Comparison of ENCODE assay signal across 8 mouse cellular contexts in genomic region chr17:56584257-56585130, GRCm38 (mm10). TPM values are rescaled to one million over a fixed set of nuclear protein-coding genes. Genes with fewer than 3 reads are reported as not detected.
DNase-seq lines count a peak whose midpoint lies in the region; ATAC-seq lines count a peak whose summit lies in the region.

Safb2 (minus strand) TSS chr17:56584585.
Safb (plus strand) TSS chr17:56584825.

- peaks cover 11 to 39% of the 10 kb centered on the region in 2 experiments for H3K4me1 ChIP-seq in heart, embryonic 14.5 days (ENCODE audit: control insufficient read depth in 2 of 2, insufficient read depth in 2 of 2, low read length in 2 of 2)
- H3K4me1 ChIP-seq in liver, embryonic 13.5 days (replicated peaks) = peaks cover 68% of the 10 kb centered on the region
- H3K4me1 ChIP-seq in stomach, embryonic 16.5 days (ENCODE audit: control insufficient read depth, insufficient read depth, low read length) = peaks cover 43% of the 10 kb centered on the region

- H3K9me3 ChIP-seq in heart, embryonic 14.5 days (ENCODE audit: control insufficient read depth, low read length) = no peaks in the 10 kb centered on the region
- H3K9me3 ChIP-seq in liver, embryonic 13.5 days (replicated peaks) = no peaks in the 10 kb centered on the region
- H3K9me3 ChIP-seq in stomach, embryonic 16.5 days (replicated peaks; ENCODE audit: control insufficient read depth, low read length) = no peaks in the 10 kb centered on the region

- ATAC-seq in CD4-positive, CD25-positive, alpha-beta regulatory T cell, adult 4 months = peak; percentile 86
- peak; percentile 93 for ATAC-seq in heart, embryonic 14.5 days (ENCODE audit: insufficient number of reproducible peaks, insufficient read depth, low FRiP score, low read depth)
- ATAC-seq in liver, embryonic 13.5 days (ENCODE audit: low read depth) = peak; percentile 94
- ATAC-seq in stomach, embryonic 16.5 days (ENCODE audit: insufficient read depth, low FRiP score) = peak; percentile 96

- under 1% methylated on average over 98 of the region's 101 CpGs for WGBS in heart, embryonic 14.5 days
- under 1% methylated on average over 95 of the region's 101 CpGs for WGBS in liver, embryonic 13.5 days (ENCODE audit: insufficient replicate concordance)
- WGBS in stomach, embryonic 16.5 days = under 1% methylated on average over 93 of the region's 101 CpGs

- H3K4me2 ChIP-seq in heart, embryonic 14.5 days (ENCODE audit: low read length) = peak within 1 kb of the TSS; percentile 84
- H3K4me2 ChIP-seq in liver, embryonic 13.5 days = peak within 1 kb of the TSS; percentile 92
- peak within 1 kb of the TSS; percentile 95 for H3K4me2 ChIP-seq in stomach, embryonic 16.5 days (ENCODE audit: low read depth, low read length)

- no peaks in the 10 kb centered on the region for H3K27me3 ChIP-seq in heart, embryonic 14.5 days (ENCODE audit: control insufficient read depth, insufficient read depth, low read length)
- H3K27me3 ChIP-seq in liver, embryonic 13.5 days = no peaks in the 10 kb centered on the region
- no peaks in the 10 kb centered on the region for H3K27me3 ChIP-seq in stomach, embryonic 16.5 days (ENCODE audit: control insufficient read depth, insufficient read depth, low read length)

- peak within 1 kb of the TSS; percentile 80 to 95 for H3K4me3 ChIP-seq in heart, embryonic 14.5 days (ENCODE audit: control insufficient read depth in 1 of 2, insufficient read depth in 1 of 2, low read depth in 1 of 2, low read length in 2 of 2)
- peak within 1 kb of the TSS; percentile 95 for H3K4me3 ChIP-seq in liver, embryonic 13.5 days (replicated peaks)
- peak within 1 kb of the TSS; percentile 94 for H3K4me3 ChIP-seq in stomach, embryonic 16.5 days (replicated peaks; ENCODE audit: low read length)

- DNase-seq in c-Kit-negative CD71-positive TER-119-positive erythroid progenitor cells, embryonic 14.5 days (ENCODE audit: low read depth, low spot score) = peak; percentile 95
- DNase-seq in fibroblast of lung, adult 2 months (ENCODE audit: low read depth) = peak; percentile 99
- peak; percentile 99 for DNase-seq in kidney, postnatal 14 days
- DNase-seq in liver, embryonic 13.5 days = peak; percentile 98
- peak; percentile 98 for DNase-seq in neural tube, embryonic 10.5 days (ENCODE audit: extremely low spot score, low spot score)

- peak within 1 kb of the TSS; percentile 95 for H3K9ac ChIP-seq in heart, embryonic 14.5 days (ENCODE audit: low read length)
- H3K9ac ChIP-seq in liver, embryonic 13.5 days = peak within 1 kb of the TSS; percentile 95
- H3K9ac ChIP-seq in stomach, embryonic 16.5 days (ENCODE audit: low read length) = peak within 1 kb of the TSS; percentile 93

- peak within 1 kb of the TSS; percentile 83 to 96 for H3K27ac ChIP-seq in heart, embryonic 14.5 days (replicated peaks in 1 of 2; ENCODE audit: control insufficient read depth in 1 of 2, insufficient read depth in 1 of 2, low read depth in 2 of 2, low read length in 2 of 2)
- peak within 1 kb of the TSS; percentile 96 for H3K27ac ChIP-seq in liver, embryonic 13.5 days
- peak within 1 kb of the TSS; percentile 96 for H3K27ac ChIP-seq in stomach, embryonic 16.5 days (ENCODE audit: low read length)

- H3K36me3 ChIP-seq in heart, embryonic 14.5 days (ENCODE audit: control insufficient read depth, insufficient read depth, low read length) = peaks cover 69% of the 10 kb centered on the region
- H3K36me3 ChIP-seq in liver, embryonic 13.5 days = peaks cover 70% of the 10 kb centered on the region
- H3K36me3 ChIP-seq in stomach, embryonic 16.5 days (ENCODE audit: control insufficient read depth, insufficient read depth, low read length) = peaks cover 25% of the 10 kb centered on the region

RNA-seq across cellular contexts. Expression of gene Safb2, which starts in this region (rescaled TPM):
- 10 to 100 TPM; 36.8 to 53.1 TPM for polyA plus RNA-seq in CD4-positive, CD25-positive, alpha-beta regulatory T cell, adult 4 months (2017; shearing (Covaris generic))
- polyA plus RNA-seq in heart, embryonic 14.5 days (2014; fragmentation: Nextera tagmentation; extraction: Ambion mirVana) = 36.5 and 43.5 TPM in 2 replicates
- polyA plus RNA-seq in liver, embryonic 13.5 days (2015; fragmentation: Nextera tagmentation; extraction: Ambion mirVana) = 37.5 and 40.7 TPM in 2 replicates
- polyA plus RNA-seq in stomach, embryonic 16.5 days (2015; fragmentation: Nextera tagmentation; extraction: Ambion mirVana) = 55.0 and 59.9 TPM in 2 replicates

RNA-seq across cellular contexts. Expression of gene Safb, which starts in this region (rescaled TPM):
- 10 to 100 TPM; 52.6 to 55.0 TPM for polyA plus RNA-seq in CD4-positive, CD25-positive, alpha-beta regulatory T cell, adult 4 months (2017; shearing (Covaris generic))
- polyA plus RNA-seq in heart, embryonic 14.5 days (2014; fragmentation: Nextera tagmentation; extraction: Ambion mirVana) = 52.9 and 58.9 TPM in 2 replicates
- 44.4 and 59.7 TPM in 2 replicates for polyA plus RNA-seq in liver, embryonic 13.5 days (2015; fragmentation: Nextera tagmentation; extraction: Ambion mirVana)
- polyA plus RNA-seq in stomach, embryonic 16.5 days (2015; fragmentation: Nextera tagmentation; extraction: Ambion mirVana) = 78.9 and 88.5 TPM in 2 replicates

Comparison
In these comparisons a context has a peak if more than half of its experiments do, and no peak if none do; other contexts are left out.
1. Peak in every context shown above with its lines: DNase-seq, ATAC-seq, H3K4me3 ChIP-seq and H3K27ac ChIP-seq.